Mouse (Mus musculus) CD4-positive, CD25-positive, alpha-beta regulatory T cell (primary cell): ENCODE measurements around the gene Zfp324. TPM values are rescaled to one million over a fixed set of nuclear protein-coding genes. Genes with fewer than 3 reads are reported as not detected.

Experiments
- polyA plus RNA-seq: library from polyadenylated mRNA; unstranded; fragments of 100-300 nt; shearing (Covaris generic); gene quantifications from one replicate; pipeline ENCODE4 v1.2.1, GENCODE M21; 2017

Gene Zfp324
- polyA plus RNA-seq, result 6.7 TPM

DNA sequence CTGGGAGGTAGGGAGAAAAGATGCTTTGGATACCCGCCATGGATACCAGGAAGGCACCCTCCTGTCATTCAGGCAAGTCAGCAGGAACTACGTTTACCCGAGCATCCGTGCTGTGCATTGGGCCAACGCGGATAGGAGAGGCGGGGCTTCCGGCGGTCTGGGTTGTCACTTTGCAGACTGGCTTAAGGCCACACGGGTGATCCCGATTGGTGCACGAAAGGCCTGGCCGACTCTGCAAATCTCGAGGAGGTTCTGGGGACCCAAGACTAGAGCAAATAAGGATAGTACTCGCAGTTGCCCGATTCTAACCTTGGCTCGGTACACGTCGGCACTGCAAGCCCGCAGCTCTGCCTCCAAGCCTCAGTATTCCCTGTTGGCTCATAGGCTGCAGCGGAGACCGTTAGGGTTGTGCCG is at the start of gene Zfp324:
Zfp324 (plus strand) TSS at position 161 of the 414 bp plus-strand sequence.

DNA sequence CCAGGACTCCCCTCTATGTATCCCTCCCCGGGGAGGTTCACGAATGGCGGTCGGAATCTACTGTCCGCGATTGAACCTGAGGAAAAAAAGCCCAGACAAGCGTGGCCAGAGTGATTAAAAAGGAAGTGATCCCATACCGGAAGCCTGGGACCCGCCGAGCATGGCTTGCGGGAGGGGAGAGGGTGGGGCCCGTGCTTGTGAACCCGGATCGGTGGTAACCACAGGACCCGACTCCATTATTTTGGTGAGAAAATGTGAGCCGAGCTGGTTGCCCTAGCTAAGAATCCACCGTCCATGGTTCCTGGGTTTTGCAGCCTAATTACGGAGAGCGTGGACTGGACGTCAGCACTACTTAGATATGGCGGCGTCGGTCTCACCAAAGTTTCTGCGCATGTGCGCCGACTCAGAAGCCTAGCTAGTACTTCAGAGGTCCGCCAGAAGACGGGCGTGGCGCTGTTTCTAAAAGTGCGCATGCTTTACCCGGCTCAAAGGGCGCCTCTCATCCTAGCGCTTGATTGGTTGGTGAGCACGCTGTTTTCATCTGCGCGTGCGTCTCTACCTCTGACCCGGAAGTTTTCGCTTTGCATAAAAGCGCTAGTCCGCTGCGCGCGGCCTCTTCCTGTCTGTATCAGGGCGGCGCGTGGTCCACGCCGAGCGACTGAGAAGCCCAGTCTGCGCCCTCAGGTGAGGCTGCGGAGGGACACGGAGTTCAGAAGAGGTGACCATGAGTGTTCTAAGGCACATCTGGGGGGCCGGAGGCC is 43.8 kb upstream of the Zfp324 start, which contains the start of gene Rps5:
Rps5 (plus strand) TSS at position 586 of the 761 bp plus-strand sequence.

DNA sequence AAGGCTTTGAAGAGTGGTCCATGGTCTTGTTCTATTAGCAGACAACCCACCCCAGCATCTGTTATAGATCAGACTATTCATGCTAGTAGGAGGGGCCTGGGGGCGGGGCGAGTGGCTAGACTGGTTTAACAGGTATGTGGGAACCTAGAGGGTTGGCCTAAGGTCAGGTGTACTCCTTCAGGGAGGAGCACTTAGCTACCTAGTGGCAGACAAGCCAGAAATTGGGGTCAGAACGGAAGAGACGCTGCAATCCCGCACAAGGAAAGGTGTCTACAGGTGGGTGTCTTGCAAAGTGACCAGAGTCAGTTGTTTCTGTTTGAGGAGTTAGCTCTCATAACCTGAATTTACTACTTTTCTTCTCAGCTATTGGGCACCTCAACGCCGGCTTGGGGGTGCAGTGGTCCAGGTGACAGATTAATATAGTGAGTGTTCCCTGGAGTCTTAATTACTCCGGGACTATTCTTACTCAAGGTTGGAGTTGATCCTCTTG is 38.4 kb upstream of the Zfp324 start, which contains the start of gene Rnf225:
Rnf225 (plus strand) TSS at position 226 of the 490 bp plus-strand sequence.

DNA sequence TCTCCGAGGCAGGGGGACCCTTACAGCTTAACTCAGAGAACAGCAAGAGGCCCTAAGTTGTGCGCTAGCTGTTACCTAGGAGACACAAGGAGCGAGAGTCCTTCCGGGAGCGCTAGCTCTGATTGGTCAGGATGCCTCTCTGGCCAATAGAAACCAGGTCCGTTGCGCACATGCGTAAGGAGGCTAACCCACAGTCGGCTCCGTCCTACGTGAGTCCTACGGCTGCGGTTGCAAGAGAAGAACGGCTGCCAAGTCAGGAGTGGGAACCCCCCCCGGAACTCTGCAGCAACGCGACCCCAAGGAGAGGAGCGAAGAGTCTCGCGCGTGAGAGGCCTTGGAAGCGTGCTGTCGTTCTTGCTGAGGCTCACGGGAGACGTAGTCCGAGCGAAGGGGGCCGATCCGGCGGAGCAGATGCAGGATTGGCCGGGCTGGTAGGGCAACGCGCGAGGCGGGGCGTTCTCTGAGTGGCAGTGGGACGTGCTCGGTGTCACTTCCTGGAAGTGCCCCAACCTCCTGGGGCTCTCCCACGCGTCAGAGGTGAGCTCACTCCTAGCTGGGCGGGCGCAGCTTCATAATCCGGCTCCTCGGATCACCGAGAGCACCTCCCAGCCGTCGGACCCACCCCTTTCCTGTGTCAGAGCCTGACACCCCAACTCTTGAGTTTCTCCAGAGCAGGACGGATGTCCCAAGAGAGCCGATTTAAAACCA is 12.2 kb downstream of the Zfp324 start, which contains the start of gene Zfp446:
Zfp446 (plus strand) TSS at position 167 of the 708 bp plus-strand sequence.

DNA sequence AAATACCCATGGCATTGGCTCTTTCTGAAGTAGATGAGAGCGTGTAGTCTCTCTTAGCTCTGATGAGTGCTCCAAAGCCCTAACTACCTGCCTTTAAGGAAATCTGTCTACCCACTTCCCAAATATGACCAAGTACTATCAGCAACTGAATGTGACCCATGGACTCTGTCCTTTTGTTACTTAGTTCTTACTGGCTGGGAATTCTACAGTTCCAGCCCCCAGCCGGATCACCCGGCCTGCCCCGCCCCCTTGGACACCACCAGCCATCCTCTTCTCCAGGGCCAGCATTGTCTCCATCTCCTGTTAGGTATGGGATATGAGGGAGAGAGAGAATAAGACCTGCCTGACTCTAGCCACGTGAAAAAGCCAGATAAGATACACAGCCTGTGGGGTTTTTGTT is 32.4 kb downstream of the Zfp324 start, which contains the start of gene Slc27a5:
Slc27a5 (minus strand) TSS at position 140 of the 400 bp plus-strand sequence.

DNA sequence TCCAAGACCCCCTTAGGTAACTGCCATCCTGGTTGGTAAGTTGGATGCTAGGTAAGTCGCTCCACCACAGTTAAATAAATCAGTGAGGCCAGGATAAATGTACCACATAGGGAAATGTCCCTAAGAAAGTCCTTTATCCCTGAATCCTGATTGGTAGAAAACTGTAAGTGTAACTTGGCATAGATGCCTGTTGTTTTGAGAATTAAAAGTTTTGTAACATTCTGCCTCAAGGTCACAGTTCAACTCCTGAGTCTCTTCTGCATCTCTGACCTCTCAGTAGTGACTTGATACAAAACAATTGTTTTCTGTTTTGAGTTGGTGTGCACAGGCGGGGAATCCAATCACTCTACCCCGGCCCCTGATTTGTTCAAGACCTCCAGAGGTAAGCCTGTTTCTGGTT is 33.2 kb downstream of the Zfp324 start, which contains the start of gene Trim28:
Trim28 (plus strand) TSS at position 264 of the 400 bp plus-strand sequence.

DNA sequence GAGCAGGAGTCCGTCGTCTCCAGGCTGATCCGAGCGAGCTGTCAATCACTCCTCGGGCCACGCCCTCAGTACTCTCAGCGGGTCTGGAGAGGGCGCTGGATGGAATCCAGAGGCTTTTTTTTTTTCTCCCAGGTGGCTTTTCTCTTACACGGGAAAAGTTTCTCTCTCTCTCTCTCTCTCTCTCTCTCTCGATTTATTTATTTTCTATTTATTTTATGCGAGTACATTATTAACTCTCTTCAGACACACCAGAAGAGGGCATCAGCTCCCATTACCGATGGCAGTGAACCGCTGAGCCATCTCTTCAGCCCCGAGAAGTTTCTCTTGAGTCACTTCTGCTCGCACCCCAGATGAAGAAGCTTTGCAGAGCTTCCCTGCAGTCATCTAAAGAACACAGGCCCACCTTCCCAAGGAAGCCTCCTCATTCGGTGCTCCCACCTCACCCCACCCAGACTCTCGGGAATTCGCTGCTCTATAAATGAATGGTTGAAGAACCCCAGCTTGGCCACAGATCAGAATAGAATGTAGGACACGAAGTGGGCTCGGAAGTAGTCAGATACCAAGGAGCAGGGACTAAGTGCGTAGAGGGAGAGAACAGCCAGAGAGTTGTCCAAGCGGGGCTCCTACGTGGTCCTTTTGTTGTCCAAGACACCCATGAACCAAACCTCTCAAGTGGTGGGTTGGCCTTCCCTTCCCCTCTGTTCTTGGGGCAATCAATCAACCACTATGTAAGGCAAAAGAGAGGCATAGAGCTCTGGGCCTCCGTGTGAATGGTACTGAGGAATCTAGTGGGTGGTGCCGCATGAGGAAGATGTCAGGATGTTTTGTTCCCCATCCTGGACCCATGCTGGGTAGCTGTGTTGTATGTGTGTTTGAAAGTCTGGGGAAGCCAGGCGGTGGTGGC is 44.6 kb downstream of the Zfp324 start, which contains the start of gene Zbtb45:
Zbtb45 (minus strand) TSS at position 30 of the 904 bp plus-strand sequence.

Other genes with a start within 250 kb of the Zfp324 start
- gene Vmn2r56, start 230.8 kb upstream of the Zfp324 start, polyA plus RNA-seq, result not detected
- 3.0 TPM for gene Zscan18, start 162.2 kb upstream of the Zfp324 start, polyA plus RNA-seq
- 14.7 TPM for gene Zfp329, start 147.0 kb upstream of the Zfp324 start, polyA plus RNA-seq
- gene Zfp110, start 131.1 kb upstream of the Zfp324 start, polyA plus RNA-seq, result 73.3 TPM
- 3.5 TPM for gene Zfp128, start 84.7 kb upstream of the Zfp324 start, polyA plus RNA-seq
- gene Zscan22, start 68.0 kb upstream of the Zfp324 start, polyA plus RNA-seq, result 10.3 TPM
- 858 TPM for gene Rps5, start 43.5 kb upstream of the Zfp324 start, polyA plus RNA-seq
- gene Rnf225, start 38.4 kb upstream of the Zfp324 start, polyA plus RNA-seq, result 0.13 TPM
- 9.8 TPM for gene Zfp446, start 12.0 kb downstream of the Zfp324 start, polyA plus RNA-seq
- 0.45 TPM for gene Slc27a5, start 32.4 kb downstream of the Zfp324 start, polyA plus RNA-seq
- 124 TPM for gene Trim28, start 33.3 kb downstream of the Zfp324 start, polyA plus RNA-seq
- gene Zbtb45, start 44.2 kb downstream of the Zfp324 start, polyA plus RNA-seq, result 25.7 TPM
- 253 TPM for gene Chmp2a, start 69.0 kb downstream of the Zfp324 start, polyA plus RNA-seq
- gene Ube2m, start 72.4 kb downstream of the Zfp324 start, polyA plus RNA-seq, result 174 TPM
- 1.1 TPM for gene Mzf1, start 88.9 kb downstream of the Zfp324 start, polyA plus RNA-seq
- not detected for gene Vmn1r85, start 129.3 kb downstream of the Zfp324 start, polyA plus RNA-seq
- gene Vmn1r86, start 154.1 kb downstream of the Zfp324 start, polyA plus RNA-seq, result 0.04 TPM
- gene Vmn1r87, start 174.3 kb downstream of the Zfp324 start, polyA plus RNA-seq, result not detected
- 0.06 TPM for gene Vmn1r88, start 193.7 kb downstream of the Zfp324 start, polyA plus RNA-seq
- gene Vmn1r89, start 247.2 kb downstream of the Zfp324 start, polyA plus RNA-seq, result not detected